Mouse (Mus musculus): ENCODE measurements at regions not wholly inside any gene's neighbourhood (a gene's known extent, or its start where the extent isn't known, plus 50 kb on each side); places are given as distances from the start of the nearest gene placed in this dataset.

DNA sequence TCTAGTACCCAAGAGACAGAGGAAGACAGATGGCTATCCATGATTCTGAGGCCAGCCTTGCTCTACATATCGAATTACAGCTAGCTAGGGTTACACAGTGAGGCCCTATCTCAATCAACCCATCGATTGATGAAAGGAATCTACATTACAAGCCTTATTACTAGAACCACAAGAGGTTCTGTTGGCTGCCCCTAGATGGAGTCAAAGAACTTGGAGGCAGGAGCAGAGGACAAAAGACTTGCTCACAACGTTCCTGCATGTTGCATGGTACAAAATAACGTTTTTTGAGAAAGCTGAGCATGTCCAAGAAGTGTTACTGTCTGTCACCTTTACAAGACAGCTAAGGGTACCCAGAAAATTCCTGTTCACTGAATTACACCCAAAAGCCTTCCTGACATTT lies 129.8 kb downstream of the Usp46 start:
- no peak for DNase-seq

DNA sequence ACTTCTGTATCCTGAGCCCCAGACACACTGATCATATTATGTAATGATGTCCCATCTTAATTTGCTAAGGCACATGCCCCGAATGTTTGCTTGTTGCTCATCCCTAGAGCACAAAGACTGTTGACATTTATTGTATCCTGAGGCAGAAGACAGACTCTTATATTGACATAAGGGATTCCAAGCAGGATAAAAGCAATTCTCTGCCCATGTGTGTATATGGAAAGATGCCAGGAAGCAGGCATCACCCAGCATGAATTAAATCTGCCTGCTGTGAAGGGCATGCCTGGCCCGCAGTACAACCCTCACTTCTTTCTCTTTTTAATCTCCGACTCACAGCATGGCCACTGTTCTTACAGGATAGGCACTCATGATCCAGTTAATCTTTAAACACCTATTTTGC lies 125.3 kb downstream of the Usp46 start:
- DNase-seq: no peak

DNA sequence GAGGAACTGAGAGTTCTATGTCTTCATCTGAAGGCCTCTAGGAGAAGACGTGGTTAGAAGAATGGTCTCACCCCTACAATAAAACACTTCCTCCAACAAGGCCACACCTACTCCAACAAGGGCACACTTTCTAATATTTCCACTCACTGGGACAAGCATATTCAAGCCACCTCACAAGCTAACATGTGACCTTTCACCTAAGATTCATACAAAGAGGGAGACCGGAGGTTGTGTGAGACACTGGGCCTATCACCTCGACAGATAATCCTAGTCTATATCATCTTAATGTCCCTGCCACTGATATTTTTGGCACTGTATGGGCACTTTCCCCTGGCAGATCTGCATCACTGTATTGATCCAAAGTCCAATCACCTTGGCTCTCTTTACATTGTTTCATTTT lies 122.6 kb downstream of the Usp46 start:
- DNase-seq: no peak

DNA sequence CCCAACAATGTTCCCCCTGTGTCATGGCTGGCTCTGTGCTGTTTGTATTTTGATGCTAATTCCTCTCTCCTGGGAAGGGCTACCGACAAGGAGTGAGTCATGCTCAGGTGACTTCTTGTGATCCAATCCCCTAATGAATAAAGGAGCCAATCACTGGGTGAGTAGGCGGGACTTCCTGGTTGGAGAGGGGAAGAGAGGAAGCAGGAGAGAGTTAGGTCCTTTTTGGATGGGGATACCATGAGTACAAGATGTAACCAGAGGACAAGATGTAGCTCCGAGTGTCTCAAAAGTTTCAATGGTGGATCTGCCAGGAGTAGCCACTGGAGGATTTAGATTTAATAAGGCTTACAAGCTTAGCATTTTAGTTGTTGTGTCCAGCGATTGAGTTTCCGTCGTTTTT lies 122.1 kb downstream of the Usp46 start:
- no peak for DNase-seq

- DNase-seq: no peak
These were observed 120.0 kb downstream of the Usp46 start for GRCm38 (mm10) chr5:73948031-73948899.

Measured in lung, postnatal 10 days (tissue).